Mouse (Mus musculus): Measurements from ENCODE around the gene Emid1.

- TF ChIP-seq CTCF (IDR thresholded peaks at IDR 0.05; ENCODE audit: low read depth, low read length): no peak
- TF ChIP-seq TAL1 (conservative IDR thresholded peaks at IDR 0.05; ENCODE audit: low read depth, low read length): no peak
- TF ChIP-seq GATA1 (IDR thresholded peaks at IDR 0.05; ENCODE audit: borderline replicate concordance, low read length): no peak
- TF ChIP-seq GATA2 (IDR thresholded peaks at IDR 0.05; ENCODE audit: borderline replicate concordance, low read depth, low read length): no peak
- no peak for TF ChIP-seq POLR2AphosphoS5 (IDR thresholded peaks at IDR 0.05; ENCODE audit: insufficient replicate concordance, low read depth, low read length)
Measured at GRCm38 (mm10) chr11:5091706-5092105, 60.4 kb downstream of the Emid1 start.

Measured in G1E (cell line).